Mouse (Mus musculus) kidney, postnatal 25 days (tissue): ENCODE results near the gene Lgals2.

Experiments used
- DNase-seq, 2 experiments: peaks; one replicate each; pipeline ENCODE4 v3.0.0; 2021; ENCODE audit warnings: mixed read lengths in 2 of 2

Lgals2 gene

DNA sequence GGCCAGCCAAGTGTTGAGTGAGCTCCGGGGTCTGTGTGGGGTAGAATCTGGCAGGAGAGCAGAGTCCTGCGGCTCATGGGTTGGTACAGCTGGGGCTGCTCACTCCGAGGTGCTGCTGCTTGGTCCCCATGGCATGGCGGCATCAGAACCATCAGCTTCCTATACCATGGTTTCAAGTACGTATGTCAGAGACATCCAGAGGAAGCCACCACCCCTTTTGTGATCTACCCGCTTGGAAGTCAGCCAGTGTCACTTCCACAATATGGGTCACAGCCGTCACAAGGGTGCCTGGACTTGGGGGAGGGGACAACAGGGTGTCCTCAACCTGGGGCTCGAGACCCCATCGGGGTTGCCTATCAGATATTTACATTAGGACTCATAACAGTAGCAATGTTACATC is 45.2 kb downstream of the Lgals2 start:
- DNase-seq = no peak

DNA sequence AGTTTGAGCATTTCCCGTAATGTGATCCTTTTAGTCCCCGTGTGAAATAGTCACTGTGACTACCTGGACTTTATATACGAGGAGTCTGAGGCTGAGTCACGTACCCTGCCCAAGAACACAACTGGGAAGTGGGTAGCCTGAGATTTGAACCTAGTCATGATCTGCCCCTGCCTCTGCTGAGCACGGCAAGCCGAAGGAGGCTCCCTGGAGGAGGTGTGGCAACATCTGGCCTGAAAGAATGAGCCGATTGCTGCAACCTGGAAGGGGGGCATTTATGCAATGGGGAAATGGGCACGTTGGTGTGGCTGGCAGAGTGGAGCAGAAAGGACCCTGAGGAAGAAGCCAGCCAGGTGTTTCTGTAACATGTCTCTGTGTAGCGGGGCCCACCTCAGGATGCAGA is 45.6 kb downstream of the Lgals2 start:
- no peak for DNase-seq

DNA sequence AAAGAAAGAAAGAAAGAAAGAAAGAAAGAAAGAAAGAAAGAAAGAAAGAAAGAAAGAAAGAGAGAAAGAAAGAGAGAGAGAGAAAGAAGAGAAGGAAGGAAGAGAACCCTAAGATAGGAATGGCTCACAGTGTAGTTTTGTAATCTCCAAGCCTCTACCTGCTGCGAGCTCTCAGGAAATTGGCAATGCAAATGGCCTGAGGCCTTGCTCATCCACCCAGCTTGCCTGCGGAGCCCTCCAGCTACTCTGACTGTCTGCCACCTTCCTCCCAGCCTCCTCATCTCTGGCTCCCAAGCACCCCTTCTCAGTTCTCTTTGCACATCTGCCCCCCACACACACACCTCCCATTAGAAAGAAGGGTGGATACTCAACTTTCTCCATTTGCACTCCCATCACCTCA is 46.3 kb downstream of the Lgals2 start:
- no peak for DNase-seq

DNA sequence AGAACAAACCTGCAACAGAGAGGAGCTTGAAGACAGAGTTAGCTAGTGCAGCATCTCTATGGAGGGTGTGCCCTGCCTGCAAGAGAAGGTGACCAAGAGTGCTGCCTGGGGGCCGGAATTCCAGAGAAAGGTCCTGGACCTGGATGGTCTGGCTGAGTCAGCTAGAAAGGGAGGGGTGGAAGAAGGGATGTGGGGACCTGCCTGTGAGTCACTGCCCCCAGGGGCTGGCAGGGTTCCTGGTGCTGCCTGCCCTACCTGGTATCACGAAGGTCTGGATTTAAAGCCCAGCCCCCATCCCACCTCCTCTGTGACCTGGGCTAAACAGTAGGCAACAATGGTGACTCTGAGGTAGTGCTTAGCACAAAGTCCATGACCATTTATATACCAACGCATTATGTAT is 48.2 kb downstream of the Lgals2 start:
- peak; percentile 34 to 70 for DNase-seq

DNA sequence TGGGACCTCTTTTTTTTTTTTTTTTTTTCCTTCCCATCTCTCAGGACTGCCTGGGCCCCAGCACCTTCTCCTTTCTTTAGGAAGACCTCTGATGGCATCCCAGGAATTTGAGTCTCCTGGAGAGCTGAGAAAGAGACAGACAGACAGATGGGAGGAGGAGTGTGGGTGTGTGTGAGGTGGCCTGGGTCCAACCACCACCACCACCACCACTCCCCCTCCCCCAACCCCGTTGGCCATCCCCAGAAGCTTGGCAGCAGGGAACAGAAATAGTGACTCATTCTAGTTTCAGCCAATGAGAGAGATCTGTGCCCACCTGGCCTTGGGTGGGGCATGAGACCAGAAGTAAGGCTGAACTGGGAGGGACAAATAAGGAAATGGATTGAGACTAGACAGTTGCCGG is 48.7 kb downstream of the Lgals2 start:
- DNase-seq = no peak

DNA sequence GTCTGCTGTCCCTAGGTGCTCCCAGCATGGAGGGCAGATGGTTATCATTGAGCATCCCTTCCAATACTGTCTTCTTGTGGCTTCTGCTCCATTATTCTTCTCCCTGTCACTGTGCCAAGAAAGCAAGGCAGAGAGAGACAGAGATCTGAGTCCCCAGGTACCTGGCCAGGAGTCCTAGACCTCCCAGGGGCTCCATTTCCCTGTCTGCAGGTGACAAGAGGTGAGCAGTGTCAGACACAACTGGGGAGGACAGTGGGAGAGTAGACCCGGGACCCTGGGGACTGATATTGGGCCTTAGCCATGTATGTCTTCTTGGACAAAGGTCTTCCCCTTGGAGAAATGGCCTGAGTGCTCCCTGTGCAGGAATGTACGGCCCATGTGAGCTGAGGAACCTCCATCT is 50.0 kb downstream of the Lgals2 start:
- DNase-seq = no peak

DNA sequence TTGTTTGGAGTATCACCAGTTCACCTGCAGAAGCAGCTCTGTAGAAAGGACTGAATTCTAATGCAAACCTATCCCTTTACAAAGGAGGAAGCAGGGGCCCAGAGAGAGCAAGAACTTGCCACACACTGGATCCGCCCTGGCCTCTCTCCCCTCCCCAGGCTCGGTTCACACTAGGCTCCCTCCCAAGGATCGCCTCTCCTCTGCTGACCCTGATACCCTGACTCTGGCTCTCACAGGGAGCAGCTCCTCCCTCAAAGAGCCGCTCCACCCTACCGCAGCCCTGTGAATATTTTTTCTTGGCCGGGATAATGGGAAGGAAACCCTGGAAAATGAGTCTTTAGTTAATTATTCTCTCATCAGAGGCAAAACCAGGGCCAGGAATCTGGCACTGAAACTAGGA is 51.0 kb downstream of the Lgals2 start:
- peak; percentile 69 to 88 for DNase-seq

DNA sequence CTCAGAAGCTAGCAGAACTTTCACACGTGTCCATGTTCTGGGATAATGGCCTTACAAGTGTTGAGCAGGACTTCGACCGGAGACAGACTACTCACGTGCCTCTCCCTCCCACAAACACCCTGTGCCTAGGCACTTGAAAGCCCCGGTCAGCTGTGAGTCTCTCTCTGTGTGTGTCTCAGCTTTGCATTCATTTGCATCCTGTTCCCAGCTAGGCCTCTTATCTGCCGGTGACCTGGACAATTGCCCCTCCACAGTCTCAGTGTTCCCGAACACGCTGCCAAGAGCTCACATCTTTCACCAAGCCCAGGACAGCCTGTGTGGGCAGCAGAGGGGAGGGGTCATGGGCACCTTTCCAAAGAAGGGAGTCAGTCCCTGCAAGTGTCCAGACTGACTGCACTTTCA is 51.8 kb downstream of the Lgals2 start:
- peak; percentile 83 to 91 for DNase-seq

DNA sequence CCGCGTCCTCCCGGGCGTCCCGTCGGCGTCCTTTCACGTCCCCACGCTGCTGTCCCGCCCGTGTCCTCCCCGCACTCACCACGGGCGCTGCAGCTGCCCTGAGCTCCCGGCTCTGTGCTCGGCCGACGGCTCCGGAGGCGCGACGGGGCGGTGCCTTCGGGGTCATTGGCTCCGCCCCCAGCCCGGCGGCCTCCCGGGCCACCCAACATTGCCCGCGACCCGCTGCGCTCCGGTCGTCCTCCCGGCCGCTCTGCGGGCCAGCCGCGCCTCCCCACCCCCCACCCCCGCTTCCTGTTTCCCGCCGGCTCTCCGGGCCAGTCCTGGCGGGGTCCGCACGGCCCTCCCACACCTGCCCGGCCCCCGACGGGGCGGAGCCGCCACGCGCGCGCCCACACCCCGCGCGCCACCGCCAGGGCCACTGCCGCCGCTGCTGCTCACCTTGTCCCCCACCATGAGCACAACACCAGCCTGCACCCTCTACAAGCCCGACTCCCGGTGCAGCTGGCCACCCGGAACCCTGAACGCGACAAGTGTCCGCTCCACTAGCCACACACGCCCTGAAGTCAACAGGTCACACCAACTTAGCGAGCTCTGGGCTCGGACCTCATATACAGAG is 52.4 kb downstream of the Lgals2 start, which contains the start of gene Card10:
TSS of gene Card10 (minus strand) at position 267 of the 616 bp plus-strand sequence.
- peak; percentile 79 to 91 for DNase-seq

DNA sequence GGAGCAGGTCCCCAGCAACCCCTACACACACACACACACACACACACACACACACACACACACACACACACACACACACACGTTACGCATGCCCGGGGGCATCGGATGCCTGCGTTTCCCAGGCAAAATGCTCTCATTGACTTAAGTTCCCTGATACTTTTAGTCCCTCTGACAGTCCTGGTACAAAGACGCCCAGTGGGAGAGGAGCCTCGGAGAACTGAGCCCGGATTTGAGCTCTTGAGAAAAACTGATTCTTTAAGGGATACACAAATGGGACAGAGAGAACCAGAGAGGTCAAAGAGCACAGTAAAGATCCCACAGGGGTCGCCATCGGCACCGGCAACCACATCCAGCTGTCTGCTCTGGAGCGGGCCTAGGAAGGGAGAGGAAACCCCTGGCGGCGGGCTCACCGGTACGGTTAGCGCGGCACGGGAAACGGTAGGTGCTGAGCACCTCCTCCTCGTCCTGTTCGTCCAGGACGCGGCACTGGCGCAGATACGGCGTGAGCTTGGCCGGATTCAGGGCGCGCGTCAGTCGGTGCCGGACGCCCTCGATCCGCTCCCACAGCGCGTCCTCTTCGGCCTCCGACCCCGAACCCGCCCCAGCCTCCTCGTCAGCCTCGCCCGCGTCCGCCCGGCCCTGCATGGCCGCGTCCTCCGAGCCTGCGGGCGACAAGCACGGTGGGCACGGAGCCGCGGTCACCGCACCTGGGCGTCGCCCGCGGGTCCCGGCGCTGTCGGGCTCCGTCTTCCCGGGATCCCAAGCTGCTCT is 53.2 kb downstream of the Lgals2 start:
- DNase-seq = peak; percentile 54 to 66

DNA sequence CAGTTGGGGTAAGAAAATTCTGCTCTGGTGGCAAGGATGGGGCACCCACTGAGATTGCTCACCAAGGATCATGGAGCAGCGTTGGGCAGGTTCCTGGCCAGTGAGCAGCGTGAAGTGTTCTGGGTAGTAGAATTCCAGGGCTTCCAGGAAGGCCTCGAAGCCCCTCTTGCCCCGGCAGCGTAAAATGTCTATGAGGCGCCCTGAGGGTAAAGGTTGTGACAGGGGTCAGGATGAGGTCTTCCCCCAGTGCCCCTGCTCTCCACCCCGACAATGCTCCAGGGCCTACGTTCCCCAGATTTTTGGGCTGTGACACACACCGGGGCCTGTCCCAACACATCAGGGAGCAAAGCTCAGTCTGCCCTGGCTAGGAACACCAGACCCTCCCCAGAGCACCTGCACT is 53.8 kb downstream of the Lgals2 start:
- no peak for DNase-seq
